Mouse (Mus musculus) layer of hippocampus, adult 2 months (tissue): ENCODE measurements at regions not wholly inside any gene's neighbourhood (a gene's known extent, or its start where the extent isn't known, plus 50 kb on each side); places are given as distances from the start of the nearest gene placed in this dataset.

Source experiments
- DNase-seq, 2 experiments: peaks; one replicate each; pipeline ENCODE4 v3.0.0; 2022; ENCODE audit warnings: low spot score in 2 of 2
- H3K27ac ChIP-seq: fragments of 200-600 bp; 2 replicates; pipeline ENCODE4 v1.8.1; 2022
- H3K4me3 ChIP-seq: fragments of 200-600 bp; 2 replicates; pipeline ENCODE4 v1.8.1; 2022; ENCODE audit warnings: mild to moderate bottlenecking
- CTCF ChIP-seq: fragments of 200-600 bp; conservative IDR thresholded peaks from 2 replicates; pipeline ENCODE4 v1.8.1; 2022; ENCODE audit warnings: antibody characterized with exemption, mild to moderate bottlenecking, moderate library complexity

- Histone ChIP-seq H3K27ac (no peak overlapping the region; the same call in 1 of the 2 replicates), H3K4me3 (no peak overlapping the region)
- TF ChIP-seq CTCF = no peak
- no peak for DNase-seq
These were observed 135.5 kb upstream of the Med13l start for GRCm38 (mm10) chr5:118424764-118425568.

GRCm38 (mm10) chr5:118426673-118427072 lies 133.8 kb upstream of the Med13l start:
- Histone ChIP-seq H3K4me3 (no peak overlapping the region), H3K27ac (peak overlapping the region; percentile 48; the same call in 1 of the 2 replicates)
- peak; percentile 47 to 63 for DNase-seq
- TF ChIP-seq CTCF = no peak

GRCm38 (mm10) chr5:118428323-118429095 lies 132.0 kb upstream of the Med13l start:
- Histone ChIP-seq H3K27ac (no peak overlapping the region), H3K4me3 (no peak overlapping the region)
- TF ChIP-seq CTCF = no peak
- DNase-seq = no peak

- no peak for DNase-seq
- Histone ChIP-seq H3K27ac (no peak overlapping the region), H3K4me3 (no peak overlapping the region)
- no peak for TF ChIP-seq CTCF
These were observed 126.9 kb upstream of the Med13l start for GRCm38 (mm10) chr5:118433599-118433998.

- H3K4me3 ChIP-seq = no peak overlapping the region
- no peak for TF ChIP-seq CTCF
- H3K27ac ChIP-seq = no peak overlapping the region
- DNase-seq = no peak
These were observed 125.5 kb upstream of the Med13l start for GRCm38 (mm10) chr5:118434718-118435555.

- H3K4me3 ChIP-seq = no peak overlapping the region
- no peak for DNase-seq
- TF ChIP-seq CTCF = no peak
- no peak overlapping the region for H3K27ac ChIP-seq
These were observed 124.9 kb upstream of the Med13l start for GRCm38 (mm10) chr5:118435556-118435950.

- no peak for DNase-seq
- no peak overlapping the region for H3K27ac ChIP-seq
- H3K4me3 ChIP-seq = no peak overlapping the region
- no peak for TF ChIP-seq CTCF
These were observed 124.4 kb upstream of the Med13l start for GRCm38 (mm10) chr5:118436035-118436434.

GRCm38 (mm10) chr5:118436474-118437306 lies 123.8 kb upstream of the Med13l start:
- no peak overlapping the region for H3K4me3 ChIP-seq
- DNase-seq = no peak

GRCm38 (mm10) chr5:118437307-118437610 lies 123.2 kb upstream of the Med13l start:
- Histone ChIP-seq H3K4me3 (no peak overlapping the region), H3K27ac (no peak overlapping the region)
- no peak for TF ChIP-seq CTCF
- DNase-seq = no peak

More at GRCm38 (mm10) chr5:118436474-118437306, 123.8 kb upstream of the Med13l start:
- TF ChIP-seq CTCF = no peak
- H3K27ac ChIP-seq = no peak overlapping the region

GRCm38 (mm10) chr5:118438016-118438415 lies 122.5 kb upstream of the Med13l start:
- H3K4me3 ChIP-seq = no peak overlapping the region
- no peak overlapping the region for H3K27ac ChIP-seq
- no peak for DNase-seq
- TF ChIP-seq CTCF = no peak

- DNase-seq = no peak
- no peak for TF ChIP-seq CTCF
- Histone ChIP-seq H3K4me3 (no peak overlapping the region), H3K27ac (no peak overlapping the region)
These were observed 115.8 kb upstream of the Med13l start for GRCm38 (mm10) chr5:118444538-118445251.
